Mouse (Mus musculus): ENCODE data around the gene Lrrc4. TPM values are rescaled to one million over a fixed set of nuclear protein-coding genes. Genes with fewer than 3 reads are reported as not detected.

The Lrrc4 gene
- polyA plus RNA-seq, 1 experiment = 0.72 TPM

DNA sequence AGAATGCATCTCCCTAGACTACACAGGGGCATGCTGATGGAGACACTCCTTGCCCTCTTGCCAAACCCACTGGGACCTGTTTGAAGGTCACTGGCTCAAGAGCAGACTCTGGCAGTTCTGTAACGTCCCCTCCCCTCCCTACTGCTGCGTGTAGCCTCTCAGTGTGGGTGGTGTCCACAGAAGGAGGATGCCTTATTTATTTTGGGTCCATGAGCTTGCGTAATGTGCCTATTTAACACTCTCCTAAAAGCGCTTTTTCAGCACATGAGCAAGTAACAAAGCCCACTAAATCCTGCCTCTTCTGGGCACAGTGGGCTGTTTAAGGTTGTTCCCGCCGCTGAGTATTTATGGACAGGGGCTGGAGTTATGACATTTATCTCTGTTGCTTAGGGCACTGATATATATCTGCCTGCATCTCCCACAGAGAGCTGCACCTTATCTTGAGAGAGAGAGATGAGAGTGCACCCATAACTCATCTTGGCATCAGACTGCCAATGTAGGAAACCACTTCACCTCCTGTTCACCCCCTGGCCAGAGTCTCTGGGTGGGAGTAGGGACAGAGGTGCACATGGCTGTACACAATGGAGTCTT is 63.6 kb downstream of the Lrrc4 start:
- H3K4me3 ChIP-seq (ENCODE audit: low read depth, low read length) = no peak overlapping the region
- peaks cover 2% of the 10 kb centered on the region for H3K4me1 ChIP-seq (ENCODE audit: control insufficient read depth, insufficient read depth, low read length)
- no peaks in the 10 kb centered on the region for H3K27me3 ChIP-seq (ENCODE audit: control insufficient read depth, insufficient read depth, low read length, poor library complexity, severe bottlenecking)
- no peaks in the 10 kb centered on the region for H3K36me3 ChIP-seq (ENCODE audit: control insufficient read depth, insufficient read depth, low read length, poor library complexity, severe bottlenecking)
- H3K9me3 ChIP-seq (replicated peaks; ENCODE audit: control insufficient read depth, insufficient read depth, low read length, poor library complexity, severe bottlenecking) = peaks cover 4% of the 10 kb centered on the region
- TF ChIP-seq CTCF (IDR thresholded peaks at IDR 0.05; ENCODE audit: low read depth, low read length) (no peak), EP300 (IDR thresholded peaks at IDR 0.05; ENCODE audit: insufficient read depth, low read depth, low read length) (no peak), POLR2A (IDR thresholded peaks at IDR 0.05; ENCODE audit: insufficient read depth, low read length) (no peak)
- no peak overlapping the region for H3K9ac ChIP-seq (ENCODE audit: low read depth, poor library complexity, severe bottlenecking)
- H3K27ac ChIP-seq (ENCODE audit: insufficient read depth, low read length) = no peak overlapping the region

DNA sequence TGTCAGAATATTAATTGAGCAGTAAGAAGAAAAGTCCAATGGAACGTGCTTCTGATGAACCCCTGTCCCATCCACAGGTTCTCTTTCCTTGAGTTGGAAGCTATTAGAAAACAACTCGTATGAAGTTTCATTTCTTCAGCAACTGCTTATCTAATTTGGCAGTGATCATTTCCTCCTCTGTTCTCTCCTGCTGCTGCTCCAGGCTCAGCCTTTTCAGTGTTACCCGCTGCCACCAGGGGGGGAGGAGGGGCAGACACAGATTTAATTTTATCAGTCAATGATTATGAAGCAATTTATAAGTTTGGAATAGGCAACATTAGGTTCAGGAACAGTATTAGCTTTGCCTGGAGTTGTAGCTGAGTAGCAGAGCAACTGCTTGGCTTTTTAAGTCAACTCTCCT is 64.9 kb downstream of the Lrrc4 start:
- no peak for TF ChIP-seq EP300 (IDR thresholded peaks at IDR 0.05; ENCODE audit: insufficient read depth, low read depth, low read length)
- no peak overlapping the region for H3K9ac ChIP-seq (ENCODE audit: low read depth, poor library complexity, severe bottlenecking)
- H3K36me3 ChIP-seq (ENCODE audit: control insufficient read depth, insufficient read depth, low read length, poor library complexity, severe bottlenecking) = no peaks in the 10 kb centered on the region
- peaks cover 7% of the 10 kb centered on the region for H3K4me1 ChIP-seq (ENCODE audit: control insufficient read depth, insufficient read depth, low read length)
- no peaks in the 10 kb centered on the region for H3K27me3 ChIP-seq (ENCODE audit: control insufficient read depth, insufficient read depth, low read length, poor library complexity, severe bottlenecking)
- no peak overlapping the region for H3K27ac ChIP-seq (ENCODE audit: insufficient read depth, low read length)
- peaks cover 4% of the 10 kb centered on the region for H3K9me3 ChIP-seq (replicated peaks; ENCODE audit: control insufficient read depth, insufficient read depth, low read length, poor library complexity, severe bottlenecking)
- H3K4me3 ChIP-seq (ENCODE audit: low read depth, low read length) = no peak overlapping the region

DNA sequence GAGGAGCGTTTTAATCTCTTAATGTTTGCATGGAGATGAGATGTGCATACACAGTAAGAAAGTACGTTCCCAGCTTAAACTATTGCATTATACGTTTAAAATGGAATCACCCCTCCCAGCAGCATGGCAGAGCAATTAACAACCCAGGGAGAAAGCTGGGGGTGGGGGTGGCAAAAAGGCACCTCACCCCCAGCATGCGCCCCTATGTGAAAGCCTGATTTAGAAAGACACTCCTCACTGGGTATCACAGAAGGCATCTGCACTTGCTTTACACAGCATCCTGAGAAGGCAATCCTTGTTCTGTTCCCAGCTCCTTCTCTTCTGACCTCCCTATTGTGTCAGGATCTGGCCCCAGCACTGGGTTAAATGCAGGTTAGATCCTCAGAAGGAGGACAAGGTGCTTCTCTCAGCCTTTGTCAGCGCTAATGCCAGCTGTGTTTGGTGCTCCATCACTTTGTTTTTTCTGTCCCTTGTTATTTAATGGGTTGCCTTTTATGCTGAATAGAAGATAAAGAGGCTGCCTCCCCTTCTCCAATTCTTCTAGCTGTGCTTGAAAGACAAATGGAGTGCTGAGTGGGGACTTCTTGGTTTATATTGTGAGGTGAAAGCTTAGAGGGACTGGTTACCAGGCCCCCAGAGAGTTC is 69.3 kb downstream of the Lrrc4 start:
- H3K4me3 ChIP-seq (ENCODE audit: low read depth, low read length) = no peak overlapping the region
- H3K4me1 ChIP-seq (ENCODE audit: control insufficient read depth, insufficient read depth, low read length) = peaks cover 5% of the 10 kb centered on the region
- no peak for TF ChIP-seq CTCF (IDR thresholded peaks at IDR 0.05; ENCODE audit: low read depth, low read length)
- TF ChIP-seq POLR2A (IDR thresholded peaks at IDR 0.05; ENCODE audit: insufficient read depth, low read length) = no peak
- TF ChIP-seq EP300 (IDR thresholded peaks at IDR 0.05; ENCODE audit: insufficient read depth, low read depth, low read length) = 0 out of 2 replicates have a peak, but pooled peaks have one; percentile 24
- no peaks in the 10 kb centered on the region for H3K36me3 ChIP-seq (ENCODE audit: control insufficient read depth, insufficient read depth, low read length, poor library complexity, severe bottlenecking)
- no peak overlapping the region for H3K9ac ChIP-seq (ENCODE audit: low read depth, poor library complexity, severe bottlenecking)
- no peak overlapping the region for H3K27ac ChIP-seq (ENCODE audit: insufficient read depth, low read length)
- no peaks in the 10 kb centered on the region for H3K27me3 ChIP-seq (ENCODE audit: control insufficient read depth, insufficient read depth, low read length, poor library complexity, severe bottlenecking)
- H3K9me3 ChIP-seq (replicated peaks; ENCODE audit: control insufficient read depth, insufficient read depth, low read length, poor library complexity, severe bottlenecking) = no peaks in the 10 kb centered on the region

DNA sequence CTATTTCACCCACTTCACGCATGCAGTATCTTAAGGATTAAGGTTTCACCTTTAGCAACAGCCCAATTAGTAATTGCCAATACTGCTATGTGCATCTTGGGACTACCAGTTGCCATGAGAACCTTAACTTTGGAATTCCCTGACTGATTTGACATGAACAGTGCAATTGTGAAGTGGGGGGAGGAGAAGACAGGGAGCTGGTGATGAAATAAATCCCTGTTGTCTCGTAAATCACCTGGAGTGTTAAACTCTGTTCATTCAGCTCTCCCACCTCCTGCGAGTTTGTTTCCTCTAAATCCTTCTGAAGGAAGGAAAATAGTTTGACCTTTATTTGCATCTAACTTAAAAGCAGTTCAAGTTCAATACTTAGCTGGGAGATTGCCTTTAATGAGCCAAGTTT is 69.8 kb downstream of the Lrrc4 start:
- TF ChIP-seq CTCF (IDR thresholded peaks at IDR 0.05; ENCODE audit: low read depth, low read length) = no peak
- TF ChIP-seq POLR2A (IDR thresholded peaks at IDR 0.05; ENCODE audit: insufficient read depth, low read length) = no peak
- no peak for TF ChIP-seq EP300 (IDR thresholded peaks at IDR 0.05; ENCODE audit: insufficient read depth, low read depth, low read length)
- Histone ChIP-seq H3K27me3 (ENCODE audit: control insufficient read depth, insufficient read depth, low read length, poor library complexity, severe bottlenecking) (no peaks in the 10 kb centered on the region), H3K4me1 (ENCODE audit: control insufficient read depth, insufficient read depth, low read length) (peaks cover 5% of the 10 kb centered on the region), H3K9ac (ENCODE audit: low read depth, poor library complexity, severe bottlenecking) (no peak overlapping the region), H3K4me3 (ENCODE audit: low read depth, low read length) (no peak overlapping the region), H3K36me3 (ENCODE audit: control insufficient read depth, insufficient read depth, low read length, poor library complexity, severe bottlenecking) (no peaks in the 10 kb centered on the region), H3K9me3 (replicated peaks; ENCODE audit: control insufficient read depth, insufficient read depth, low read length, poor library complexity, severe bottlenecking) (no peaks in the 10 kb centered on the region), H3K27ac (ENCODE audit: insufficient read depth, low read length) (no peak overlapping the region)

DNA sequence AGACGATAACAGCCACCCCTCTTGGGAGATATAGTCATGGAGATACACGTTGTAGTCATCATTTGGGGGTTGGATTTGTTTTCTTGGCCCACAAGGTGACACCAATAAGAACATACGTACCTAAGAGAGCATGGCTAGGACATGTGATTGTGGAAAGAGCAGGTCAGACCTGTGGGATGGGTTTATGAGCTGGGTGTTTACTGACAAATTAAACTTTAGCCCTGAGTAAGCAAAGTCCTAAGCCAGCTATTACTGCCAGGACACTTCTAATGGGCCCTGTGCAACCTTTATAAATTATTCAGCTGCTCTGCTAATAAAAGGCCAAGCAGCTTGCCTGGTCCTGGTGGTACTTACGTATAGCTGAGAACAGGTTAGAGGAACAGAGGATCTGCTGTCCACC is 73.3 kb downstream of the Lrrc4 start:
- no peak for TF ChIP-seq CTCF (IDR thresholded peaks at IDR 0.05; ENCODE audit: low read depth, low read length)
- TF ChIP-seq POLR2A (IDR thresholded peaks at IDR 0.05; ENCODE audit: insufficient read depth, low read length) = no peak
- TF ChIP-seq EP300 (IDR thresholded peaks at IDR 0.05; ENCODE audit: insufficient read depth, low read depth, low read length) = no peak
- H3K4me3 ChIP-seq (ENCODE audit: low read depth, low read length) = no peak overlapping the region
- no peaks in the 10 kb centered on the region for H3K36me3 ChIP-seq (ENCODE audit: control insufficient read depth, insufficient read depth, low read length, poor library complexity, severe bottlenecking)
- H3K27me3 ChIP-seq (ENCODE audit: control insufficient read depth, insufficient read depth, low read length, poor library complexity, severe bottlenecking) = no peaks in the 10 kb centered on the region
- H3K9me3 ChIP-seq (replicated peaks; ENCODE audit: control insufficient read depth, insufficient read depth, low read length, poor library complexity, severe bottlenecking) = no peaks in the 10 kb centered on the region
- no peak overlapping the region for H3K27ac ChIP-seq (ENCODE audit: insufficient read depth, low read length)
- no peak overlapping the region for H3K9ac ChIP-seq (ENCODE audit: low read depth, poor library complexity, severe bottlenecking)
- peaks cover 5% of the 10 kb centered on the region for H3K4me1 ChIP-seq (ENCODE audit: control insufficient read depth, insufficient read depth, low read length)

DNA sequence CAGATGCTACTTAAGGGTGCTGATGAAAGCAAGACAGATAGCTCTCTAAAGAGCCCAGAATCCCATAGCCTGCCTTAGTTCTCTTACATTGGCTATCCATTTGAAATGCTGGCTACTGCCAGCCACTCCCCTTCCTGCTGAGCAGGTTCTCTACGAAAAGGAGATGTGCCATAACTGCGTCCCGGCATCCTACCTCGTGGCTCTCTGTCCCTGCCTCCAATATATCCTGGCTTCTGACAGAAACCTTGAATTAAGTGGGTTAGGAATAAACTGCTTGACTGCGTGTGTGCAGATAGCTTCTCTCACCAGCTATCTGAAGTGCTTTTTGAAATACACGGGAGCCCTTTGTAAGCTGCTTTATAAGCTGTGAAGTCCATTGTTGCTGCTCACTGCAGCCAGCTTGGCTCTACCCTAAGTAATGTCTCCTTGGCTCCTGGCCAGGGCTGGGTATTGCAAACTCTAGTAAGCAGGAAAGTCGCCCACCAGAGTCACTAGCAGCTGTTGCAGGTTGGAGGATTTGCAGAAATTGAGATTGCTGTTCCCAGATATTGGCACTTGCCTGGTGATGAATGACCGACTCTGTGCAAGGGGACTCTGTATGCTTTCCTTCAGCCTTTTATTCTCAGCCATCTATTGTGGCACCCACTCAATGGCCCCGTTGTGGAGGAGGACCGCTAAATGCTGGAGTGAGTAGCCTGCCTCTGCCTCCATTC is 75.1 kb downstream of the Lrrc4 start:
- H3K9ac ChIP-seq (ENCODE audit: low read depth, poor library complexity, severe bottlenecking) = no peak overlapping the region
- no peak overlapping the region for H3K4me3 ChIP-seq (ENCODE audit: low read depth, low read length)
- H3K36me3 ChIP-seq (ENCODE audit: control insufficient read depth, insufficient read depth, low read length, poor library complexity, severe bottlenecking) = no peaks in the 10 kb centered on the region
- H3K27me3 ChIP-seq (ENCODE audit: control insufficient read depth, insufficient read depth, low read length, poor library complexity, severe bottlenecking) = no peaks in the 10 kb centered on the region
- TF ChIP-seq POLR2A (IDR thresholded peaks at IDR 0.05; ENCODE audit: insufficient read depth, low read length) (no peak), CTCF (IDR thresholded peaks at IDR 0.05; ENCODE audit: low read depth, low read length) (no peak), EP300 (IDR thresholded peaks at IDR 0.05; ENCODE audit: insufficient read depth, low read depth, low read length) (no peak)
- H3K4me1 ChIP-seq (ENCODE audit: control insufficient read depth, insufficient read depth, low read length) = no peaks in the 10 kb centered on the region
- H3K27ac ChIP-seq (ENCODE audit: insufficient read depth, low read length) = no peak overlapping the region
- H3K9me3 ChIP-seq (replicated peaks; ENCODE audit: control insufficient read depth, insufficient read depth, low read length, poor library complexity, severe bottlenecking) = no peaks in the 10 kb centered on the region

All from ES-Bruce4 (cell line).